Mouse (Mus musculus) frontal cortex, postnatal 14 days (tissue): Measurements from ENCODE around the gene Slitrk3.
"Not testable (repeated sequence)": the region's sequence is repeated elsewhere in the genome, so short reads cannot be mapped to it uniquely, and the experiment has no call there.

Source experiments
- DNase-seq, 2 experiments: peaks; one replicate each; pipeline ENCODE4 v3.0.0; 2022; ENCODE audit warnings: low spot score in 2 of 2

Slitrk3 gene

DNA sequence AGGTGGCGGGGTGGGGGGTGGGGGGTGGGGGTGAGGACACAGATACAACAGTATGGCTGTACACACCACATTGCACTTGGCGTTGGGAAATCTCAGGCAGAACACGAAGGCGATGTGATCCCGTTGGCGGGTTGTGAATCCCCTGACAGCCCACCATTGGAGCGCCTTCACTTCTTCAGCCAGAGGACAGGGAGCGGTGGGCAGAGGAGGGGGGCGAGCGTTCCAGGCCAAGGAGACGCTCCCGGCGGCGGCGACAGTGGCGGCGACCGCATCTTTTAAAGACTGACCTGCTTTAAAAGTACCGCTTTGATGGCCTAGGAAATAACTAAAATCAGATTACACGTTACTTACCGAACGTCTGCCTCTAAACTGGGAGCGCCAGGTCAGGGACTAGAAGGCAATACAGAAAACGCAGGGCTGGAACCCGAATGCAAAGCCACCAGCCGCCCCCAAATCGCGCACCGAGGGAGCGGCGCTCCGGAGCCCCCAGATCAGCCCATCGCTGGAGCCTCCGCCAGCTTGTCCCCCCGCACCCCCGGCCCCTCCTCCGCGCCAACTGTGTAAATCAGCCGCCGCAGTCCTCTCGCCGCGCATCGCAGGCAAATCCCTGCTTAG lies at the start of gene Slitrk3:
TSS of gene Slitrk3 (minus strand) at position 607 of the 615 bp plus-strand sequence.
- peak; percentile 40 to 53 for DNase-seq

DNA sequence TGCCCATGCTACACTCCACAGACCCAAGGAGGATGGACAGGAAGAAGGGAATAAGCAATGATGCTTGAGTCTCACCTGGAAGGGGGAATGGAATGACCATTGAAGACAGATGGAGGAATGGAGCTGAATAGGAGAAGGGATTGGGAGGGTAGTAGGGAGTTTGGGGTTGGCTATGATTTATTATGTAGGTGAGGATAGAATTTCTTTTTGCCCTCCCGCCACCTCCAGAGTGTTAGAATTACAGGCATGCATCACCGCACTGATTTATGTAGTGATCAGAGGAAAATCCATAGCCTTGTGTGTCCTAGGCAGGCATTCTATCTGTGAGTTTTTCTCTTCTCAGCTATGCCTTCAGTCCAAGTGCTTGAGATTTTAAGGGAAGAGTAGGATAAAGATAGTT lies 36.8 kb upstream of the Slitrk3 start:
- DNase-seq = not testable (repeated sequence)

DNA sequence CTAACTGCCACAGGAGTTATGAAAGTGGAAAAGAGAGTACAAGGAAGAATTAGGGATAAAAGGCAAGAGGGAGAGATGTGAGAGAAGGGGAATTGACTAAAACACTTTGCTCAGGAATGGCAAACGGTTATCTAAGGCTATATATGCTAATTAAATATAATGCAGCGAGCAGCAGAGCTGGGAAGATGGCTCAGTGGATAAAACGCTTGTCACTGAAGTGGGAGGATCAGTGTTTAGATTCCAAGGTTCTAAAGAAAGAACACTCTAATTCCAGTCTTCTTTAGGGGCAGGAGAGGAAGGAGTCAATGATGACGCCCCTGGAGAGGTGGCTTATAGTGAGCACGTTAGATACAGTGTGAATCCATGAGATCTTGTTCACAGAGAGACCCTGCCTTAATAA lies 27.0 kb upstream of the Slitrk3 start:
- no peak for DNase-seq

GRCm38 (mm10) chr3:73065823-73066755 lies 8.5 kb upstream of the Slitrk3 start:
- DNase-seq = peak; percentile 60 to 82

DNA sequence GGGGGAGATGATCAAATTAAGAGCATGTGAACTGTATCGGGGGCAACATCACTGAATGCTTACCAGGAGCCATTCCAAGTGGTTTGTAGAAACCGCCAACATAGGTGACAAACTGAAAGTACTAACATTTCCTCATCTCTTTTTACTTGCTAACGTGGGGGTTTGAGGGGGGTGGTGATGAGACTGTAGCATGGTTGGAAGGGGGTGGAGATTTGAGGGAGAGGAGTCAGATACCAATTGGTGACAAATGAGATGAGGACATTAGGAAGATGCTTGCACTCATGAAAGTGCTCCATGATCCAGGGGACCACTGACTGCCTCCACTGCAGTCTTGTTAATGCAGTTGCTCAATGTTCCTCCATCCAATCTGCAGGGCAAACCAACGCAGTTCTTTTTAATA lies 587 bp upstream of the Slitrk3 start:
- DNase-seq = no peak

- peak in 1 of 2 experiments; percentile 18 for DNase-seq
These were observed 959 bp downstream of the Slitrk3 start for GRCm38 (mm10) chr3:73056492-73057196.

- DNase-seq = no peak
These were observed 1.6 kb downstream of the Slitrk3 start for GRCm38 (mm10) chr3:73056044-73056438.

- DNase-seq = no peak
These were observed 2.1 kb downstream of the Slitrk3 start for GRCm38 (mm10) chr3:73055399-73056043.

DNA sequence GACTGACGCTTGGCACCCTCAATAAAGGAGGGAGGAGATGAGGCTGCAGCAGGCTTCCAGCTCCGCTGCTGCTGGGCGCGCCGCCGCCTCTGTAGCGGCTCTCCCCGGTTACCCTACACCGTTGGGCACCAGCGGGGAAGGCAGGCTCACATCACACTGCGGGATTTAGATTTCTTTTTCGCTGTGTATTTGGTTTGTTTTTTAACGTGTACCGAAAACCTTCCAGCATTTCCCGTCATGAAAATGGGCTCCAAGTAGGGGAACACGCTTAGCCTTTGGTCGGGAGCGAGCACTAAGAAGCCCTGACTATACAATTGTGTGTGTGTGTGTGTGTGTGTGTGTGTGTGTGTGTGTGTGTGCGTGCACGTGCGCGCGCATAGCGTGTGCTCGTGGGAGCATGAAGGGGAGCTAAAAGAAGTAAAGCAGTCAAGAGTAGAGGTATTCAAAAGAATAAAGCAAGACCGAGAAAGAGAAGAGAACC lies 4.1 kb downstream of the Slitrk3 start:
- DNase-seq = peak in 1 of 2 experiments; percentile 28

DNA sequence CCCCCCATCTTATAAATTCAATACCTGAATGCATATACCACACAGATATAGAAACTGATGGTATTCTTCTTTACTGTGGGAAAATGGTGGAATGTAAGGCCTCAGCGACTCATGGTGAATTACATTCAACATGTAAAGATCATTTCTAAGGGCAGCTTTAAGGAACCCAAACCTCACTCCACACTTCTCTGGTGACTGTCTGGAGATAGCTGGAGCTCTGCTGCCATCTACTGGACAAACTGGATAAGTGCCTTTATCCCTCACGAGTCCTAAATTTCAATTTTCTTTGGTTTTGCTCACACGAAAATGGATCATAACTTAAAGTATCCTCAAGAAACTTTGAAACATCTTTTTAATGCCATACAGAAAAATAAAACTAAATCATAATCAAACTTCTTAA lies 11.4 kb downstream of the Slitrk3 start:
- no peak for DNase-seq

GRCm38 (mm10) chr3:73042256-73042655 lies 15.3 kb downstream of the Slitrk3 start:
- no peak for DNase-seq

DNA sequence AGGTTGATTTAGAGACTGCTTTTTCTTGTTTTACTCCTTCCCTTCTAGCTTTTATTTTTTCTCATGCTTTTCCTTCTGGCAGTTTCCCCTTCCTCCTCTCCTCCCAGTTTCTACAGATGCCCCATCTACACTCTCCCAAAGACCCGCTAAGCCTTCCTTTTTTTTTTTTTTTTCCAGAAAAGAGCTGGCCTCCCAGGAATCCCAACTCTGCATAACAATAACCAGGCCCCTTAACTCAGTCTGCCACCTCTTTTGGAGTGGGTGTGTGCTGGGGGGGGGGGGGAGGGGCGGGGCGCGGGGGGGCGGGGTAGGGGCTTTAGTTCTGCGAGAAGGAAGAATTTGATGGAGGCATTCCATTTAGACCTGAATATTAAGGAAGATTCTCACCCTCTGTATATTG lies 51.6 kb downstream of the Slitrk3 start:
- no peak for DNase-seq

DNA sequence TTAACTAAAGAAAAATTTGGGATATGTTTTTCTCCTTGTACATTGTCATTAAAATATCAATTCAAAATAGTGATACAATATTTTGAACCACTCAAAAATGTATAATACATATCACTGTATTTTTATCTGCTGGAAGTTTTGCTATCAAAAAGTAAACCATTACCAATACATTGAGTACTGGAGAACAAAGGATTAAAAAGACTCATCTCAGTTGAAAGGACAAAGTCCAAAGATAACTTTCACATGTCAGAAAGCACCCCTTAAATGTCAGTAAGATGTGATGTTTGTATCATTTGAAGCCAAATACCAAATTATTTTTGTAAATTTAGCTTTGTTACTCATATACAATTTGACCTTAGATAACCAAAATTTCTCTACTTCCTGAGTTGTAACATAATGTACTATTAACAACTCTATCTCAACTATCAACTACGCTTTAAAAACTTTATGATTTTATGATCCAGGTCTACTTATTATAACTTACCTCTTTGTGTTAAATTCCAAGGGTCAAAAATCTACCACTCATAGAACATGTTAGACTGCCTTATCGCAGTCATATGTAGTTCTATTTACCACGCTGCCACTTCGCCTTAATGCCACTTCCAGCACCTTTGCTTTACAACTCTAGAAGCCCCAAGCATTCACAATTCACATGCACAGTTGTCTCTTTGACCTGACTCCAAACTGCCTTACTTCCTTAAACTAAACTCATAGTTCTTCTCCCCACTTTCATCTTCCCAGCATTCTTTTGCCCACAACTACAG lies 54.5 kb downstream of the Slitrk3 start:
- no peak for DNase-seq

- DNase-seq = no peak
These were observed 60.1 kb downstream of the Slitrk3 start for GRCm38 (mm10) chr3:72997517-72997916.
